Mouse (Mus musculus) liver, adult 2 months (tissue): ENCODE results near the gene Tpgs1.

Source experiments
- CTCF ChIP-seq: fragments of 200-500 bp; IDR thresholded peaks from 2 replicates; pipeline ENCODE4 v1.5.1; 2011; ENCODE audit warnings: low read depth, low read length, control low read depth
- POLR2A ChIP-seq: fragments of 200-500 bp; IDR thresholded peaks from 2 replicates; pipeline ENCODE4 v1.6.1; 2011; ENCODE audit warnings: low read length, control low read depth; ENCODE audit not compliant: insufficient read depth; ENCODE audit errors: extremely low read depth

DNA sequence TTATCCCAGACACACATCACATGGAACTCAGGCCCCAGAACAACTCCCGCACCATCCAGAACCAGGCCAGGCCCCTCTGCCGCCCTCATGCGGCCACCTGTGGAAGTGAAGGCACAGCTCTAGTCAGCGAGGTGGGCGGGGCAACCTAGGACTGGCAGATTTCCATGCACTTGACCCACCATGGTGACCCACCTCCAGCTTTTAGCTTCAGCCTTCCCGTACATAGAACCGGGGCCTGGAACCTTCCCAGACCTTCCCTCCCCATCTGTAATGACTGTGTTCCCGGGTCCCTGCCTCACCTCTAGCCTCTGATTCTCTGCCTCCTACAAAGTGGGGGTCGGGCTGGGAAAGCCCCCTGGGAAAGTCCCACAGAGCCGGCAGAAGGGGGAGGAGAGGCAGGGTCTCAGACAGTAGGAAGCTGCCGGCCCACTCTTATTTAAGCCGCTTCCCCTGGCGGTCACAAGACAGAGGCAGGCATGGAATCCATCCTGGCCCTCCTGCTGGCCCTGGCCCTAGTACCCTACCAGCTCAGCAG lies 5.0 kb upstream of the Tpgs1 start, which contains the start of gene Madcam1:
- TF ChIP-seq CTCF = peak; percentile 92
- TF ChIP-seq POLR2A = no peak
